Mouse (Mus musculus) liver, adult 2 months (tissue): ENCODE measurements around the gene Serpina12.
A peak's percentile ranks its signal among the peaks of the same experiment; 100 is the strongest.

Source experiments
- CTCF ChIP-seq: fragments of 200-500 bp; IDR thresholded peaks from 2 replicates; pipeline ENCODE4 v1.5.1; 2011; ENCODE audit warnings: low read depth, low read length, control low read depth
- POLR2A ChIP-seq: fragments of 200-500 bp; IDR thresholded peaks from 2 replicates; pipeline ENCODE4 v1.6.1; 2011; ENCODE audit warnings: low read length, control low read depth; ENCODE audit not compliant: insufficient read depth; ENCODE audit errors: extremely low read depth

DNA sequence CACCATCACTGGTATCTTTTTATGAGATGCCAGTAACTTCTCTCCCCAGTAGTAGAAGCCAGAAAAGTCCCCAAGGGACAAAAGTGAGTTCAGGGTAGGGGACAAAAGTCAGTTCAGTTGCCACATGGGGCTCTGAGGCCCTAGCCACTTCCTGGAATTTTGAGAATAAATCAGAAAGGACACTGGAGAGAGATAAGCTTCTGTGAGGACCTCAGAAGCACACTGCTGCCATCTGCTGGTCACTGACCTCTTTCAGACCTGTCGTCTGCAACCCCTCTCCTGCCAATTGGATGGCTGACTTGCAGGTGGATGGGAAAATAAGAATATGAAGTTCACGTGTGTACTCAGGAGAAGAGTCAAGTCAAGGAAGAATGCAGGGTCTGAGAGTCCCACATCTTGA, 25.4 kb upstream of the Serpina12 start:
- no peak for TF ChIP-seq POLR2A
- TF ChIP-seq CTCF, result peak; percentile 86
